Mouse (Mus musculus): ENCODE results near the gene Rinl. TPM values are rescaled to one million over a fixed set of nuclear protein-coding genes. Genes with fewer than 3 reads are reported as not detected.

Gene Rinl
- polyA plus RNA-seq (2014; fragmentation: Nextera tagmentation; extraction: Ambion mirVana), result 3.3 and 4.5 TPM in 2 replicates

DNA sequence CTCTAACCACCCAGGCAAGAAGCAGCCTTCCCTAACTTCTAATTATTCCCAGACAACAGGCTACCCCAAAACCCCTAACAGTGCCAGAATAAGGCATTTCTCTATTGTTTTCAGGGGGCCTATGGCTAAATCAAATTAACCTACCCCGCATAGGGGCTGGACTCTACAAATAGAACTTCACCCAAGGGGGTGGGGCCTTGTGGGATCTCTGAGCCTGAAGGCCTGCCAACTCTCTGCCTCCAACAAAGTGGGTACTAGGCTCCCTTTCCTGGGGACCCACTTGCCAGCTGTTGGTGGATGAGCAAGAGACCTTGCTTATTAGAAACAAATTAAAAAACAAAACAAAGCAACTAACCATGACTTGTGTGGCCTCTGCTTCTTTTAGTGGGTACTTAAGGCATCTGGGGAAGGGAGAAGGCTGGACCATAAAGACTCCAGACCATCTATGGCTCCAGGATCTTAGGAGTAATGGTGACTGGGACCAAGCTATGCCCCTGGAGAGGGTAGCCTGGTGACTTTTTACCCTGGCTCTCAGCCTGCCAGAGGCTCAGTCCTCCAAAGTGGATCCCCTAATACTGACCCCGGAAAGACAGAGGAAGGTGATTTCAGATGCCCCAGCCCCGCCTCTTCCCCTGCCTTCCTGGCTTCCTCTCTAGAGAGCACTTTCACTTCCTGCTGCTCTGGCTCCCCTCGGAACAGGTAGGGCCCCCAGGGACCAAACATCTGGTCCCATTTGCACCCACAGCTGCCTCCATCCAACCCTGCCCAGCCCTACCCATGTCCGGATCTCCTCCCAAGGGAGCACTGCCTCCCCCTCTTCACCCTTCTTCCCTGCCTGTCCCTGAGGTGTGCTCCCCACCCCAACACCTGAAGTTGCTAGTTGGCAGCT is at the start of gene Rinl:
Gene Rinl, plus strand, starts transcription at position 663 of the 889 bp plus-strand sequence.
- no peaks in the 10 kb centered on the region for H3K27me3 ChIP-seq (ENCODE audit: control insufficient read depth, insufficient read depth, low read length)
- no peak for ATAC-seq (ENCODE audit: insufficient number of reproducible peaks, insufficient read depth, low FRiP score, low read depth)
- H3K9me3 ChIP-seq (ENCODE audit: control insufficient read depth, low read depth, low read length), result no peaks in the 10 kb centered on the region
- WGBS, result 44% methylated on average over 5 of the region's 5 CpGs
- H3K36me3 ChIP-seq (ENCODE audit: control insufficient read depth, insufficient read depth, low read length), result peaks cover 6% of the 10 kb centered on the region
- H3K27ac ChIP-seq (ENCODE audit: low read length), result peak within 1 kb of the TSS; percentile 44; the same call in 1 of the 2 replicates
- H3K4me3 ChIP-seq (ENCODE audit: low read depth, low read length), result no peak within 1 kb of the TSS
- peaks cover 19% of the 10 kb centered on the region for H3K4me1 ChIP-seq (ENCODE audit: control insufficient read depth, insufficient read depth, low read length)
- H3K9ac ChIP-seq (replicated peaks; ENCODE audit: low read depth, low read length), result no peak within 1 kb of the TSS
- H3K4me2 ChIP-seq (replicated peaks; ENCODE audit: low read depth, low read length), result no peak within 1 kb of the TSS

GRCm38 (mm10) chr7:28739829-28740228 is 48.9 kb upstream of the Rinl start:
- WGBS, result 92% methylated on average over 21 of the region's 21 CpGs
- H3K36me3 ChIP-seq (ENCODE audit: control insufficient read depth, insufficient read depth, low read length), result peaks cover 5% of the 10 kb centered on the region; the same call in 1 of the 2 replicates
- ATAC-seq (ENCODE audit: insufficient number of reproducible peaks, insufficient read depth, low FRiP score, low read depth), result no peak

GRCm38 (mm10) chr7:28740949-28741348 is 47.8 kb upstream of the Rinl start:
- Histone ChIP-seq H3K9me3 (ENCODE audit: control insufficient read depth, low read depth, low read length) (no peaks in the 10 kb centered on the region), H3K36me3 (ENCODE audit: control insufficient read depth, insufficient read depth, low read length) (peaks cover 5% of the 10 kb centered on the region; the same call in 1 of the 2 replicates)
- no peak for ATAC-seq (ENCODE audit: insufficient number of reproducible peaks, insufficient read depth, low FRiP score, low read depth)

More at GRCm38 (mm10) chr7:28739829-28740228, 48.9 kb upstream of the Rinl start:
- Histone ChIP-seq H3K9me3 (ENCODE audit: control insufficient read depth, low read depth, low read length) (no peaks in the 10 kb centered on the region), H3K4me2 (replicated peaks; ENCODE audit: low read depth, low read length) (no peak overlapping the region), H3K27me3 (ENCODE audit: control insufficient read depth, insufficient read depth, low read length) (no peaks in the 10 kb centered on the region), H3K4me3 (ENCODE audit: low read depth, low read length) (no peak overlapping the region), H3K27ac (ENCODE audit: low read length) (no peak overlapping the region), H3K9ac (replicated peaks; ENCODE audit: low read depth, low read length) (no peak overlapping the region), H3K4me1 (ENCODE audit: control insufficient read depth, insufficient read depth, low read length) (peaks cover 4% of the 10 kb centered on the region; the same call in 1 of the 2 replicates)

DNA sequence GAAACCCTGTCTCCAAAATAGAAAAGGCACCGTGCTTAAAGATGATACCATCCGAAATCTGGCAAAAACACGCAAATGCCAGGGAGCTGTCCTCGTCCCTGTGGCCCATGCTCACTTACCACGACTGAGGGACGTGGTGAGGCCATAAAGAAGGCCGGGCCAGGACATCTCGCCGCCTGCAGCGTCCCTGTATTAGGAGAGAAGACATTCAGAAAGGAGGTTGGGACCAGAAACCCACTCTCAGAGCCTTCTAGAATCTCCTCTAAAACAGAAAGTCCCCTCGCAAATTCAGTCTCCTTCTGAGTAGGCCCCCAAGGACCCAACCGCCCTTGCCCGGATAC is 47.4 kb upstream of the Rinl start:
- WGBS, result under 1% methylated on average over 13 of the region's 13 CpGs
- H3K4me2 ChIP-seq (replicated peaks; ENCODE audit: low read depth, low read length), result peak overlapping the region; percentile 92
- H3K36me3 ChIP-seq (ENCODE audit: control insufficient read depth, insufficient read depth, low read length), result peaks cover 5% of the 10 kb centered on the region; the same call in 1 of the 2 replicates
- ATAC-seq (ENCODE audit: insufficient number of reproducible peaks, insufficient read depth, low FRiP score, low read depth), result no peak
- H3K27me3 ChIP-seq (ENCODE audit: control insufficient read depth, insufficient read depth, low read length), result no peaks in the 10 kb centered on the region
- H3K9me3 ChIP-seq (ENCODE audit: control insufficient read depth, low read depth, low read length), result no peaks in the 10 kb centered on the region
- H3K9ac ChIP-seq (replicated peaks; ENCODE audit: low read depth, low read length), result peak overlapping the region; percentile 78
- peaks cover 4% of the 10 kb centered on the region; the same call in 1 of the 2 replicates for H3K4me1 ChIP-seq (ENCODE audit: control insufficient read depth, insufficient read depth, low read length)
- H3K27ac ChIP-seq (ENCODE audit: low read length), result peak overlapping the region; percentile 35
- H3K4me3 ChIP-seq (ENCODE audit: low read depth, low read length), result peak overlapping the region; percentile 52

More at GRCm38 (mm10) chr7:28740949-28741348, 47.8 kb upstream of the Rinl start:
- H3K4me1 ChIP-seq (ENCODE audit: control insufficient read depth, insufficient read depth, low read length), result peaks cover 4% of the 10 kb centered on the region; the same call in 1 of the 2 replicates
- WGBS, result 30% methylated on average over 9 of the region's 9 CpGs
- no peaks in the 10 kb centered on the region for H3K27me3 ChIP-seq (ENCODE audit: control insufficient read depth, insufficient read depth, low read length)
- H3K9ac ChIP-seq (replicated peaks; ENCODE audit: low read depth, low read length), result peak overlapping the region; percentile 78
- peak overlapping the region; percentile 92 for H3K4me2 ChIP-seq (replicated peaks; ENCODE audit: low read depth, low read length)
- peak overlapping the region; percentile 35; the same call in 1 of the 2 replicates for H3K27ac ChIP-seq (ENCODE audit: low read length)
- peak overlapping the region; percentile 52 for H3K4me3 ChIP-seq (ENCODE audit: low read depth, low read length)

DNA sequence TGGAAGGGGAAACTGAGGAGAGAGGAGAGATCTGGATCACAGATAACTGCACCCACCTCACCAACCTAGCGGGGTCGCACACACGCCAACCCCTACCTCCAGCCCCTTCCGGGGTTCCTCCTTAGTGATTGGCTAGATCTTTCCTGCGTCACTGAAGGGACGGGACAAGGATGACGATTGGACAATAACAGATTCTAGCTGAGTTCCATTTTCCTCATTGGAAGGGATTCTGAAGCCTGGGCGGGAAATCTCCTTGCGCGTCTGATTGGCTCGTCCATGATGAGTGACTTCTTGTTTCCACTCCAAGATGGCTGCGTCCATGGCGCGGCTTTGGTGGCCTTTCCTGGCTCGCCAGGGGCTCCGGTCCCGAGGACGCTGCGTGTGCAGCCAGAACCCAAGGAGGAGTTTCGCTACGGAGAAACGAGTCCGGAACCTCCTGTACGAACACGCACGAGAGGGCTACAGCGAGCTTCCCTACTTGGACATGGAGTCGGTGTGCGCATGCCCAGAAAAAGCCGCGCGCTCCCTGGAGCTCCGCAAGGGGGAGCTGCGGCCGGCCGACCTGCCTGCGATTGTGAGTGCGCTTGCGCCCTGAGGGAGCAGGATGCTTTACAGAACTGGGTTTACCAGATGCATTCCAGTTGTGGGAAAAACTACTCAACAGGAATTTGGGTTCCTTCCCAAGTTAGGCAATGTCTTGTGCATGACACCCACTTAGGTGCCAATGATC is 46.9 kb upstream of the Rinl start, which contains the start of the genes Mrps12 and Sars2:
Gene Mrps12, minus strand, starts transcription at position 112 of the 730 bp plus-strand sequence.
Gene Sars2, plus strand, starts transcription at position 284 of the 730 bp plus-strand sequence.
- Histone ChIP-seq H3K9me3 (ENCODE audit: control insufficient read depth, low read depth, low read length) (no peaks in the 10 kb centered on the region), H3K36me3 (ENCODE audit: control insufficient read depth, insufficient read depth, low read length) (peaks cover 7% of the 10 kb centered on the region; the same call in 1 of the 2 replicates), H3K4me3 (ENCODE audit: low read depth, low read length) (peak within 1 kb of the TSS; percentile 52), H3K4me1 (ENCODE audit: control insufficient read depth, insufficient read depth, low read length) (peaks cover 4% of the 10 kb centered on the region; the same call in 1 of the 2 replicates), H3K27ac (ENCODE audit: low read length) (peak within 1 kb of the TSS; percentile 79), H3K4me2 (replicated peaks; ENCODE audit: low read depth, low read length) (peak within 1 kb of the TSS; percentile 92), H3K27me3 (ENCODE audit: control insufficient read depth, insufficient read depth, low read length) (no peaks in the 10 kb centered on the region), H3K9ac (replicated peaks; ENCODE audit: low read depth, low read length) (peak within 1 kb of the TSS; percentile 78)
- WGBS, result under 1% methylated on average over 39 of the region's 39 CpGs
- peak; percentile 97 for ATAC-seq (ENCODE audit: insufficient number of reproducible peaks, insufficient read depth, low FRiP score, low read depth)

- WGBS, result 89% methylated on average over 7 of the region's 7 CpGs
- Histone ChIP-seq H3K27me3 (ENCODE audit: control insufficient read depth, insufficient read depth, low read length) (no peaks in the 10 kb centered on the region), H3K4me3 (ENCODE audit: low read depth, low read length) (no peak overlapping the region), H3K9ac (replicated peaks; ENCODE audit: low read depth, low read length) (no peak overlapping the region), H3K4me2 (replicated peaks; ENCODE audit: low read depth, low read length) (no peak overlapping the region), H3K4me1 (ENCODE audit: control insufficient read depth, insufficient read depth, low read length) (no peaks in the 10 kb centered on the region), H3K27ac (ENCODE audit: low read length) (no peak overlapping the region), H3K36me3 (ENCODE audit: control insufficient read depth, insufficient read depth, low read length) (peaks cover 7% of the 10 kb centered on the region; the same call in 1 of the 2 replicates), H3K9me3 (ENCODE audit: control insufficient read depth, low read depth, low read length) (no peaks in the 10 kb centered on the region)
- ATAC-seq (ENCODE audit: insufficient number of reproducible peaks, insufficient read depth, low FRiP score, low read depth), result no peak
Observed at GRCm38 (mm10) chr7:28749935-28750334, 38.8 kb upstream of the Rinl start.

DNA sequence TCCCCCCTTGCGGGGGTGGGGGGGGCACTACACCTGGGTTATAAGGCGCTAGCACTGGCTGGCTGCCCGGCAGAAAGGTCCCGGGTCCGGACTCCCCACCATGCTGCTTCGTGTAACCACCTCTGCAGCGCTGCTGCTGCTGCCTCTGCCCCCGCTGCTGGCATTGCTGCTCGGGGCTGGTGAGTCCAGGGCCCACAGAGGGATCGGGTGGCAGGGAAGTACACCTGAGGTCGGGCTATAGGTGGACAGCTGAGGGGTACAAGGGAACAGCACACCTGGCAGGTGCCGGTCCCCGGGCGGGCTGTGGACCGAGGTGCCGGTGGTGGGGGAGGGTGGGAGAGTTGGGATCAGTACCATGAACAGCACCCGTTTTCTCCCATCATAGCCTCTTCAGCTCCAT is 32.7 kb upstream of the Rinl start, which contains the start of gene Ccer2:
Gene Ccer2, plus strand, starts transcription at position 96 of the 400 bp plus-strand sequence.
- Histone ChIP-seq H3K4me2 (replicated peaks; ENCODE audit: low read depth, low read length) (peak within 1 kb of the TSS; percentile 18; the same call in 1 of the 2 replicates), H3K27me3 (ENCODE audit: control insufficient read depth, insufficient read depth, low read length) (no peaks in the 10 kb centered on the region; the same call in 1 of the 2 replicates), H3K9me3 (ENCODE audit: control insufficient read depth, low read depth, low read length) (no peaks in the 10 kb centered on the region), H3K36me3 (ENCODE audit: control insufficient read depth, insufficient read depth, low read length) (peaks cover 5% of the 10 kb centered on the region; the same call in 1 of the 2 replicates), H3K4me1 (ENCODE audit: control insufficient read depth, insufficient read depth, low read length) (peaks cover 6% of the 10 kb centered on the region; the same call in 1 of the 2 replicates), H3K27ac (ENCODE audit: low read length) (no peak within 1 kb of the TSS), H3K4me3 (ENCODE audit: low read depth, low read length) (peak within 1 kb of the TSS; percentile 6; the same call in 1 of the 2 replicates), H3K9ac (replicated peaks; ENCODE audit: low read depth, low read length) (no peak within 1 kb of the TSS)
- ATAC-seq (ENCODE audit: insufficient number of reproducible peaks, insufficient read depth, low FRiP score, low read depth), result peak; percentile 35; the same call in 1 of the 2 replicates
- 4% methylated on average over 17 of the region's 17 CpGs for WGBS

GRCm38 (mm10) chr7:28758623-28759022 is 30.1 kb upstream of the Rinl start:
- WGBS, result 83% methylated on average over 13 of the region's 13 CpGs
- no peak overlapping the region for H3K4me2 ChIP-seq (replicated peaks; ENCODE audit: low read depth, low read length)

More at GRCm38 (mm10) chr7:28758623-28759022, 30.1 kb upstream of the Rinl start:
- ATAC-seq (ENCODE audit: insufficient number of reproducible peaks, insufficient read depth, low FRiP score, low read depth), result no peak
- Histone ChIP-seq H3K9me3 (ENCODE audit: control insufficient read depth, low read depth, low read length) (no peaks in the 10 kb centered on the region), H3K27ac (ENCODE audit: low read length) (no peak overlapping the region), H3K4me1 (ENCODE audit: control insufficient read depth, insufficient read depth, low read length) (peaks cover 6% of the 10 kb centered on the region; the same call in 1 of the 2 replicates), H3K36me3 (ENCODE audit: control insufficient read depth, insufficient read depth, low read length) (peaks cover 11% of the 10 kb centered on the region), H3K27me3 (ENCODE audit: control insufficient read depth, insufficient read depth, low read length) (no peaks in the 10 kb centered on the region; the same call in 1 of the 2 replicates), H3K9ac (replicated peaks; ENCODE audit: low read depth, low read length) (no peak overlapping the region), H3K4me3 (ENCODE audit: low read depth, low read length) (no peak overlapping the region)
